Mouse (Mus musculus) v-Abl transformed pro-B cells (cell line): Measurements from ENCODE around the gene Capn11.

Experiments used
- in situ Hi-C, 2 experiments: fragments of 400-800 bp; cut with MboI; formaldehyde crosslinking; loops; one replicate each; pipeline ENCODE4 v1.15.1; 2025; ENCODE audit not compliant: unreplicated experiment in 2 of 2

Capn11 gene

DNA sequence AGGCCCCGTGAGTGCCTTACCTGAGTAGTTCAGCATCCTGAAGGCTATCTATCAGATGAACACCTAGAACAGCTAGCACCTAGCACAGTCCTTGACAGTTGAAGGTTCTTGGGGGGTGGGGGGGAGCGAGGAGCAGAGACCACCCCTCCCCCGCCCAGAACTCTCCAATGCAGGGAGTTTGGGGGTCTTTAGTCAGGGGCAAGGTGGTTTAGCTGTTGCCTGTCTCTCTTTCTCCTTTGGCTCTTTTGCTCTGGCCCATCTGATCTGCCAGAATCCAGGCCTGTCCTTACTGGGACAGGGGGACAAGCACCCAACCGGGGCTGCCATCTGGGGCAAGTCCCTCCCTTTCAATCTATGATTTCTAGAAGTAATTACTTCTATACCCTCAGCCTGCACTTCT is at the start of gene Capn11:
Gene Capn11, minus strand, starts transcription at position 101 of the 400 bp plus-strand sequence.
- in situ Hi-C loops: loop anchor here (10.0 kb wide), 1 partner anchor 184 kb away; the partner anchor contains the start of gene Spats1 (in 2 of the 2)

DNA sequence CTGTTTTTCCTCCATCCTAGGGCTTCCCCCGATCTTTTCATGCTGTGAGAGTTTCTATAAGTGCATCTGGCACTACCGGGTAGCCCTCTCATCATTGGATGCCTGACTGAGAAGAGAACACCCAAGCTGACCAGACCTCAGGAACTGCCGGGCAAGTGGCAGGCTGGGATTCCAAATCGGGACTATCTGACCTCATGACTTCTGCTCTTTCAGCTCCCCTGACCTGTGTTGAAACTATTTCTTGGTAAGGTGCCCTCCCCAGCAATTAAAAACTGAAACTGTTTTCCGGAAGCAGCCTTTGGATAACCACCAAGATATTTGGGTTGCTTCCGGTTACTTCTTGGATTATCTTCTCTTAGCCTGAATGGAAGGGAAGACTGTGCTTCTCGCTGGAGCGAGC is 49.1 kb upstream of the Capn11 start:
- in situ Hi-C loops: no loop called here

DNA sequence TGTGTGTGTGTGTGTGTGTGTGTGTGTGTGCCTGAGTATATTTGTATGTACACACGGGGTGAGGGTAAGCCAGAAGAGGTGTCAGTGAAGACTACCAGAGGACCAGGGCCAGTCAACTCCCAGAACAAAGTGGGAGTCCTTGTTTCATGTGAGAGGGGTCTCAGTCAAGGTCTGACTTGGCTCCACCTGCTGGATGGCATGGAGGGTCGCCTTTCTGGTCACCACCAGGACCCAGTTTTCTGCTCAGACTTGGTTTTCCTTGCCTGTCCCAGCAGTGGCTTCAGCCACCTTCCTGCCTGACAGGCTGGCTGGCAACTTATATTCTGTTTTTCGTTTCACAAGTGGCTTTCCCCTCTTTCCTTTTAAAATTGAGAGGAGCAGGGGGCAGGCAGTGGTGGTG is 48.3 kb upstream of the Capn11 start:
- in situ Hi-C loops: no loop called here

DNA sequence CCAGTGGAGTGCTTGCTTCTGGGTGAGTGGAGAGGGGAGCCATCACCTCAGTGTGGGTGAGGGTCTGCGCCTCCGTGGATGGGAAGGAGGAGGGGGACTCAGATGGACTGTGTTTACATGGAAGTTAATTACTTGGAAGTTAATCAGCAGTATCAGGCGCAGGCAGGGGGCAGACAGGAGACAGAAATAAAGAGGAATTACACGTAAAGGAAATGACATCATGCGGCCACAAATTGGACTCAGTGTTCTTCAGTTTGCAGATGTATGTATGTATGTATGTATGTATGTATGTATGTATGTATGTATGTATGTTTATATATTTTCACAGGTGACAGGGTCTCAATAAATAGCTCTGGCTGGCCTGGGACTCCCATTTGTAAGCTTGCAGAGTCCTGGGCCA is 47.7 kb upstream of the Capn11 start:
- in situ Hi-C loops: no loop called here

DNA sequence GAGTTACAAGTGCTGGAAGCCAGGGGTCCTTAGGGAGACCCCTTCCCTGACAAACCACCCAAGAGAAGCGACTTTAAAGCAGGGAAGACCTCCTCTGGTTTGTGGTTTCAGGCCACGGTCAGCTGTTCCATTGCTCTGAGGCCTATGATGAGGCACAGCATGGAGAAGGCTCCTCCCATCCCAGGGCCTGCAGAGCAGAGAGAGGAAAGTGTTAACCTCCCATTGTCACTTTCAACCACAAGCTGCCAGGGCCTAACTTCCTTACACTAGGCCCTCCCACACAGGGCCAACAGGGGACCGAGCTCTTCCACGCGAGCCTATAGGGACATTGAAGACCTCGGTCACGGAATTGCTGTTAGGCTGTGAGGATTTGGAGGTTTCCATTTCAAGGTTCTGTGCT is 44.1 kb upstream of the Capn11 start:
- in situ Hi-C loops: no loop called here

DNA sequence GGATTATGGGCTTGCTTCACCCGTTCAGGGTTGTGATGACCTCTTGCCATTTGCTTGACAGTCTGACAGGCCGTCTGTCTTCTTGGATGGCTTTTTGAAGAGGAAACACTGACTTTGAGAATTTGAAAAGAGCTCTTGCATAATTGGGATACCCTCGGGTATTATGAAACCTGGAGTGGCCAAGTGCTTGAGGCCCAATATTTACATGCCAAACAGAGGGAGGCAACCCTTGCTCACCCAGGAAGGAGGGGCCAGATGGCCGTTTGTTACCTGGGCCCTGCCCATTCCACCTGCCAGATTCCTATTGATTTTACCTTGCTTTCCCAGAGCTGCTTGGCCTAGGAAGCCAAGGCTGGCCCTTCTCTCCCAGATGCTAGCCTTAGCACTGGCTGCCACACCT is 43.1 kb upstream of the Capn11 start:
- in situ Hi-C loops: no loop called here

DNA sequence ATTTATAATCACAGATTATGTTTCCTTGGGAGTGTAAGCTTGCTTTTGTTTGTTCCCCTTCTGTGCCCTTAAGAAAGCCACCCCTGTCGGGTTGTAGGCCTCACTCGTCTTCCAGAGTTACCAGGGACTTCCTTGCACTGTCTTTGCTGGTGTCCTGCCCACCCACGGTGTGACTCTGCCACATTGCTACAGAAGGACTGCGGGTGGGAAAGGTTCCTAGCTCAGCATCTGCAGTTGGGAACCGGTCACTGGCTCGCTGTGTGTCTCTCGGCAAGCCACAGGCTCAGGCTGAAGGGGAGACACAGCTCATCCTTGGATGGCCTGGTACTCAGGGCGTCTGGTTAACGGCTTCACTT is 42.1 kb upstream of the Capn11 start:
- in situ Hi-C loops: no loop called here

DNA sequence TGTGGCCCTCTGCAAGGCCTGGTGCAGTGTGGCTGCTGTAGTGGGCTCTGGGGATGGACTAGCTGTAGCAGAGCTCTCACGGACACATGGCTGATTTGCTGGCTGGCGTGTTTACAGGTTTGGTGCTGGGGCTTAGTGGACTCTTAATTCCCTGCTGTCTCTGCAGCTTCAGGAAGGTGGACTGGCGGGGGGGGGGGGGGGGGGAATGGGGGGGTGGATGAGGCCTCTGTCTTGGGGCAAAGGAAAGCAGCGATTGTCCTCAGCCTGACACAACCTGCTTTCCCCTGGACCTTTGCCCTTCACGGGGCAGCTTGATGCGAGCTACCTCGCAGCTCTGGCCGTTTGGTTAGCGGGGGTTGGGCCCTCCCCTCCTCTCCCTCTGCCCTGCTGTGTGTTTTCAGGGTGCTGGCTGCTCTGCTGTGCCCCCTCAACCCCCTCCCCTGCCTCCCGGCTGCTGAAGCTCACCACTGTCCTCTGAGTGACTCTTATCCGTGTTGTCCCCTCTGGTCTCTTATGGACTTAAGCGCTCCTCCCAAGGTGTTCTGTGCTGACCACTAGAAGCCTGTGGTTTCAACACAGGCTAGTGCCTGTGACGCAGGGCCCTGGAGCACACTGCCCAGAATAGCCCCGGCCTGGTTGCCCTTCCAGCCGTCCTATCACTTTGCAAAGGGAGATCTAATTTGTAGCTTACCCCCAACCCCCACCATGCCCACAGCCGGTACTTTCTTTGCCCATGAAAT is 41.5 kb upstream of the Capn11 start:
- in situ Hi-C loops: no loop called here

DNA sequence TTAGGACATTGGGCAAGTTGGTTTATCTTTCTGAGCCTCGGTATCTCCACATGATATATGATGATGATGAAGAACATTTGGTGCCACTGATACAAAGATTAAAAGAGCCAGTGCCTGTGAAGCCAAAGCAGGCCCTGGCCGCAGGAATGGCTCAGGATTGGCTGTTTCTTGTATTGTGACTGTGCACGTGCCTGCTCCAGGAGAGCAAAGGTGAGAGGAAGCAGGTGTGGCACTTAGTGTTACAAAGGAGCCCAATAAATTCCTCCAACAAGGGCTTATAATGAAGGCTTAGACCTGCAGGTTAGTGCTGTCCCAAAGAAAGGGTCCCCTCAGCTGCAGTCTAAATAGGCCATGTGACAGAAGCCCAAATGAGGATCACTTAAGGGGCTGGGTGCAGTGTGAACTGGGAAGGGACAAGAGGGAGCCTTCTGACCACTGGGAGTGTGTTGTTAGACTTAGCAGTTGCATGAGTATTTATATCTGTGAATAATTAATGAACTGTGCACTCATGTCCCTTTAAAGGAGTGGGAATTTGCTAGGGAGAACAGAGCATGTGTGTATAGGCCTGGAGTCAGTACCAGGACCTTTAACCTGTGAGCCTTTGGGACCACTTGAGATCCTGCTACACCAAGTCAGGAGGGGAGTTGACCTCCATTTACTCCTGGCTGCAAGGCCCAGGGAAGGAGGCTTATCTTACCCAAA is 40.1 kb upstream of the Capn11 start:
- in situ Hi-C loops: no loop called here

- in situ Hi-C loops: no loop called here
These were observed 39.2 kb upstream of the Capn11 start for GRCm38 (mm10) chr17:45698368-45698767.

GRCm38 (mm10) chr17:45696981-45697380 is 37.9 kb upstream of the Capn11 start:
- in situ Hi-C loops: no loop called here

DNA sequence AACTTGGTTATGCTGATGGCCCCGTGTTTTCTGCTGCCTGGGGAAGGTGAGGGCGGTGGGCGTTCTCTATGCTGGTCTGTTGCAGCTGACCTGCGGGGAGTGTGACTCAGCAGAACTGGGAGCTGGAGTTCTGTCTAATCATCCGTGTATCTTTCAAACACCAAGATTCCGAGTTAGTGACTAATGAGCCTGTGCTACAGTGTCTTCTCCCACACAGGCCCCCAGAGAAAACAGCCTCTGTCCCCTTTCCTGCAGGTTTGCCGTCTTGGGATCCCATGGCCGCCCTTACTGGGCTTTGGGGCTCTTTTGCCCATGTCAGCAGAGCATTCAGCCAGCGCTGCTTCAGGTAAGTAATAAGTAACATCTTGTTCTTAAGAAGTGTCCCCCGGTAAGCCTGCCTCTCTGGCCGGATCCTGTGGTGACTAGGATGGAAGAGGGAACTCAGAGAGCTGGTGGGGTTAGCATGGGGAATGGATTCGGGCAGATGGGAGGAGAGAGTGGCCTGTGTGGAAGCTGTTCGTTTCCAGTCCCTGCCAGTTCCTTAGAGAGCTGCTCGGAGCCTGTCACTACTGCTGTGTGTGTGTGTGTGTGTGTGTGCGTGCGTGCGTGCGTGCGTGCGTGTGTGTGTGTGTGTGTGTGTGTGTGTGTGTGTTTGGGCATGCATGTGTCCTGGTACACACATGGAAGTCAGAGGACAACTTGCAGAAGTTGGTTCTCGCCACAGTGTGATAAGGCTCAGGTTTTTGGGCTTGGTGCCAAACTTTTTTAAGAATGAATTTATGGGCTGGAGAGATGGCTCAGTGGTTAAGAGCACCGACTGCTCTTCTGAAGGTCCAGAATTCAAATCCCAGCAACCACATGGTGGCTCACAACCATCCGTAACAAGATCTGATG is 36.3 kb upstream of the Capn11 start:
- in situ Hi-C loops: no loop called here

- in situ Hi-C loops: no loop called here
These were observed 34.9 kb upstream of the Capn11 start for GRCm38 (mm10) chr17:45693812-45694565.

GRCm38 (mm10) chr17:45692159-45692558 is 33.0 kb upstream of the Capn11 start:
- in situ Hi-C loops: no loop called here

DNA sequence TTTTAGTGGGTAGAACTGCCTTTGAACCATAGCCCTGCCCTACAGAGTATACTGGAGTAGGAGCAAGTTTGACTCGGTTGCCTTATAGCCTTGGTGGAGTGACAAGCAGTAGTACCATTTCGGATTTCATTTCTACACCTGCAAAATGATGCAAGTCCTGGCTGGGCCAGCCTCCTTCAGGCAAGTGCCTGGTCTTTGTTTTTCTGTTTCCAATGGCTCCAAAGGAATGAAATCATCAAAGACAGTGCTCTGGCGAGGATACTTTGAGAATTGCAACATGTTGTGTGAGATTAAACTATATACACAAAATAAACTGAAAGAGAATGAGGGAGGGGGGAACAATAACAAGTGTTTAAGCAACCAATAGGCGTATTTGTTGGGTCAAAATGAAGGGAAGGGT is 30.9 kb upstream of the Capn11 start:
- in situ Hi-C loops: no loop called here

DNA sequence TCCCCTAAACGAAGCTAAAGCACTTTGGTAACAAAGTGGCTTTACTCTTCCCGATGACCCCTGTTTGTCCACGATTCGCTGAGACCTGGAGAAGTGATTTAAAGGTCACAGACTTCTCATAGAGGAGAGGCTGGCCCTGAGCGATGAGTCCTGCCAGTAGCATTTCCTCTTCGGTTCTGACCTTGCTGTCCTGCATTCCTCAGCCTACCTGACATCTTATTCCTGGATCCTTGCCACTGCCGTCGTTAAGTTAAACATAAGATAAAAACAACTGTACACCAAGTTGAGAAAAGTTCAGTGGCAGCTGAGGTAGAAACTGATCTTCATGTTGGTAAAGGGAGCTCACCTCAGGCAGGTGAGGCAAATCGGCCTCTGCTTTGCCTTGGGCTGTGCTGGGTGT is 30.0 kb upstream of the Capn11 start:
- in situ Hi-C loops: no loop called here

- in situ Hi-C loops: no loop called here
These were observed 27.6 kb upstream of the Capn11 start, which contains the start of gene Tmem63b for GRCm38 (mm10) chr17:45686716-45687115. Gene Tmem63b (minus strand): TSS chr17:45686905.

DNA sequence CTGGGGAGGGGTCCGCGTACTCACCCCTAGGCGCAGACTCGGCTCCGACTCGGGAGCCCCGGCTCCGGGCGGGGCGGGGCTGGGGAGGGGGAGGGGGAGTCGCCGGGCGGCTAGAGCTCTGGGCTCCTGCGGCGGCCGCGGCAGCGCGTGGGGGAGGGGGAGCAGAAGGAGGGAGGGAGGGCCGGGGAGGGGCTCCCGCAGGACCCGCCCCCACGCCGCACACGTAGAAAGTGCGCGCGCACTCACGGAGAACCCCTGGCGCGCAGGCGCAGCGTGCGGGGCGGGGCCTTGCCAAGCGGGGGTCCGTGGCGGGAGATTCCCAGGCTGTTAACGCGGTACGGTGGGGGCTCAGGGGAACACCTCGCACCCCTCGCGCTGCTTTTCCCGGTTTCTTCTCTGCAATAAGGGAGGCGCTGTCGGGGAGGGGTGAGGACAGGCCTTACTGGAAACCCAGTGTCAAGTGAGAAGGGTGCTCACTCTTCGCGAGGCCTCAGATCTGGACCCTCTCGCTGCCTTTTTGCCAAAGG is 27.0 kb upstream of the Capn11 start, which contains the start of gene Mrpl14:
Gene Mrpl14, plus strand, starts transcription at position 230 of the 527 bp plus-strand sequence.
- in situ Hi-C loops: no loop called here

DNA sequence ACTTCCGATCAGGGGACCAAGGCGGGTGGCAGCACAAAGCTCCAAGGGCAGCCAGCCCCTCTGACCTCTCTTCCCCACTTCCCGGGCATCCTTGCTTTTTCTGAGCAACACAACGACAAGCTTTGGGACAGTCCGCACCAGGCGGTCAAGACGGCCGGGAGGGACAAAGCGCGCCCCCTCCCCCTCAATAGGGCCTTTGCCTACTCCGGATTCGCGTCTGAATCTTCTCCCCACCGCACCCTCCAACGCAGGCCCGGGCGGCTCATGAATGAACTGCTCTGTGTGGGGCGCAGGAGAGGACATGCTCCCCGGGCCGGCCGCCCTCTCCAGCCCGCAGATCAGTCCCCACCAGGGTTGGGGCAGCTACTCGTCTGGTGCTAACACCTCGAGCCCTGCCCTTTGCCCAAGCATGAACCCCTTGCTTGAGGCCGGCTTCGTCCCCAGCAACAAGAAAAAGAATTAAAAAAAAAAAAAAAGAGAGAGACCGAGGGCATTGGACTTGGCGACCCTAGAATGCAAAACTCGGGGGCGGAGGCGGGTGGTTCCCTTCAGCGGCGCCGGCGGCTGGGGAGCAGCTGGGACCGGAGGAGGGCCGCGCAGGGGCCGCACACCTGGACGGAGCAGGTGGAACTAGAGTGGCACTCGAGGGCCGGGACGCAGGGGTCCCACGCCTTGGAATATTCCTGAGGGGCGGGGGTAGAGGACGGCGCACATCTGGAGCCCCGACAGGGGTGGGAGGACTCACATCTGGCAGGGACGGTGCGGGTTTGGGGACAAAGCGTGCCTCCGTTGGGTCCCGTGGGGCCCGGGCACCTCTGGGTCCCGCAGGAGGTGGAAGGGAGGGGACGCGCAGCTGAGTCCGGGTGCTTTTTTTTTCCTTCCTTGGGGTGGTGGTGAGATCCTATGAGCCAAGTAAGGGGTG is 26.3 kb upstream of the Capn11 start:
- in situ Hi-C loops: no loop called here
